Mouse (Mus musculus): ENCODE results near the gene Hck.

DNA sequence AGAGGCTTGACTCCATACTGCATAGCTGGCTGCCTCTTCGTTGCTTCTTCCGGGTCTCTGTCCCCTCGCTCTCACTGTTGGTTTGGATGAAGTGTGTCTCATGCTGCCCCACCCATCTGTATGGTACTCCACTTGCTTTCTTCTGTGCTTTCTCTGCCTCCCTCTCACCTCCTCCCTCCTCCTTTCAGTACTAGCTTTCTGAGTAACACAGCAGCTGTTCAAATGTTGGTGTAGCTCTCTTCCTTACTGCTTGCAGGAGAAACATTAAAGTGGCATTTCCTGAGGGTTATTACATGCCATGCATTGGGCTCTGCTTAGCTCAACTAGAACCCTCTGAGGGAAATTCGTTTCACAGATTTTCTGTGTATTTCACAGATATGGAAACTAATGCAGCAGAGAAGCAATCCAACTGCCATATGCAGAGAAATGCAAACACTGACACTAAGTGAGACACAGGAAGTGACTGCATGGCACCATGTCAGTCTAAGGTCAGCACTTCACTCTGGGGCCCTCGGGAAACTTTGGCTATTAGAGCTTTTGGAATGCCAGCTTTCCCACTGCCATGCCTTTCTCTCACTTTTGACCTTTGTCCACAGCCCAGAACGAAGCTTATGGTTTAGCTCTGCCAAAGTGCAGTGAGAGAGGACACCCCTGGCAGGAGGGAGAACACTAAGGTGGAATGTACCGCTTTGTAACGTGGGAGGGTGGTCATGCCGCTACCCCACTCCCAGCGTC is 71.0 kb downstream of the Hck start:
- TF ChIP-seq EP300 (IDR thresholded peaks at IDR 0.05; ENCODE audit: insufficient read depth, low read depth, low read length) = no peak
- no peak for TF ChIP-seq CTCF (IDR thresholded peaks at IDR 0.05)
- no peak for TF ChIP-seq POLR2A (IDR thresholded peaks at IDR 0.05; ENCODE audit: insufficient read depth, low read depth, low read length)

All from heart, adult 2 months (tissue).